Mouse (Mus musculus) thymus, postnatal 4 days (tissue): Measurements from ENCODE around the gene Arpc3.
"Not testable (repeated sequence)": the region's sequence is repeated elsewhere in the genome, so short reads cannot be mapped to it uniquely, and the experiment has no call there.

ENCODE experiments used
- DNase-seq: peaks from one replicate; pipeline ENCODE4 v3.0.0; 2021

The Arpc3 gene

DNA sequence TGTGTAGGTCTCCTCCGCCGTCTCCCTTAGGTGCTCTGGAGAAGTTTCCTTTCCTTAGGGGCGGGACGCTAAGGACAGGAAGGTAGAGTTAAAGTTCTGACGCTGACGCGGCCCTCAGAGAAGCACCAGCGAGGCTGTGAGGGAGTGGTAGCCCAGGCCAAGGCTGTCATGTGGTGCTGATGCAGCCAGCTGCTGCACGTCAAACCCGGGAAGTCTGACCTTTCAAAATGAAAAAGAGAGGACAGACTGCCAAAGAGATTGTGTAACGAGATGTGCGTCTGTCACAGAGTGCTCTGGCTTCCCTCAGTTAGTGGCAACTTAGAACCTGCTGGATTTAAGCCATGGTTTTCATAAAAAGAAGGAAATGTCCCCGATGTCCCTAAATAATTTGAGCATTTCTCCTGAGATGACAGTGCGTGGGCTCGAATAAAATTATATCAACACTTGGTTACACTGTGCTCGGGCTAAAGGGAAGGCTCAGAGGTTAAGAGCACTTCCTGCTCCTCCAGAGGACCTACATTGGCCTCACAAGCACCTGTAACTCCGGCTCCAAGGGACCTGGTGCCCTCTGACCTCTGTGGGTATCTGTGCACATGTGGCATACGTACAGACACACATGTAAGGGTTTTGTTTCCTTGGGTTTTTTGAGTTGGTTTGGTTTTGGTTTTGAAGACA lies 9.1 kb downstream of the Arpc3 start:
- DNase-seq = no peak

DNA sequence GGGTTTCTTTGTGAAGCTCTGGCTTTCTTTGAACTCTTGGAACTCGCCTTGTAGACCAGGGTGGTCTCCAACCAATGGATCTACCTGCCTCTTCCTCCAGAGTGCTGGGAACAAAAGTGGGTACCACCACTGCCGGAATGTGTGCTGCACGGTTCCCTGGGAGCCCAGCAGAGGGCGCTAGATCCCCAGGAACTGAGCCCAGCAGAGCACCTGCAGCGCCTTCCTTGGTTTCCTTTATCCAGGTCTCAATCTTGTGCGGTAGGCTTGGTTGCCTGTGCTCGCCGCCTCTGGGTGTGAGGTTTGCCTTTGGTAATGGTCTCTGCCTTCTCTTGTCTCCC lies 9.6 kb downstream of the Arpc3 start:
- DNase-seq = peak; percentile 89

DNA sequence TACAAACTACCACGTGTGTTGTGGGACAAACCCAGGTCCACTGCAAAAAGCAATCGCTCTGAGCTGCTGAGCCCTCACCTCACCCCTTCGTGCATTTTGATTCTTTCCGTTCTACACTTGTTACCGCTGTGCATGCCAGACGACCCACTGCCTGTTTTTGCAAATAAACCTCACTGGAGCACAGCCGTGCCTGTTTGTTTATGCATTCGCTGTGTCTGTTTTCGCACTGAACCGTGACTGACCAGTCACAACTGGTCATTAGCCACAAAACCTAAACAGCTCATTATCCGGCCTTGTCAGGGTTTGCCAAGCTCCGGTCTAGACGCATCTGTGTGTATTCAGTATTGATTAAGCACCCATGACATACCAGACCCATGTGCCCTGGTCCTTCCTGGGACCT lies 10.5 kb downstream of the Arpc3 start:
- no peak for DNase-seq

DNA sequence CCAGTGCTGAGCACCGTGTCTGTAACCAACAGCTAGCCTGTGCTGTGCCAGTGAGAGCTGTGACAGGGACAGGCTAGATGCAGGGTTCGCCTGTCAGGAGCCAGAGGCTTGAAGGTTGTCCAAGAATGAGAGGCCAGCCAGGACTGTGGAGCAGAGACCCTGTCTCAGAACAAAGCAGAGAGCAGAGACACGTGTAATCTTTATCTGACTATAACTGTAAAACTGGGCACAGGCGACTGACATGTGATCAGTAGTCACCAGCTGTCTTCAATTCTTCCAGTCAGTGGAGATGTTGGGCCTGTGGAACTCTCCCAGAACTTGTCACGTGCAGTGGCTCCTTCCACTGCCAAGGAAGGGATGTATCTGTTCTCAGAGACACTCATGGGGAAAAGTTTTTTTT lies 11.1 kb downstream of the Arpc3 start:
- no peak for DNase-seq

DNA sequence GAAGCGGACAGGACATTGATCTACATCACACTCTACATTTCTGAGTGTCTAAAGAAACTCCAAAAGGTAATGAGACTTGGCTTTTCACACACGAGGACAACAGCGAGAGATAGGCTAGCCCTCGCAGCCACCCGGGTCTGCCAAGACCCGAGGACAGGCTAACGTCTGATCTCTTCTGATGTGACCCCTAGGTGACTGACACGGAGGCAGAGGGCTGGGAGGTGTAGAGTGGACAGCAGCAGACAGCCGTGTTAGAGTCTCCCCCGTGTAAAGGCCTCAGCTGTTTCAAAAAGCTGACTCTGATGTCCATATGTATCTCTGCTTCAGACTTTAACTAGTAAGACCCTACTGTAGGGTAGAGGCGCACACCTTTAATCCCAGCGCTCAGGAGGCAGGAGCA lies 11.7 kb downstream of the Arpc3 start:
- no peak for DNase-seq

GRCm38 (mm10) chr5:122405537-122405936 lies 13.9 kb downstream of the Arpc3 start:
- no peak for DNase-seq

DNA sequence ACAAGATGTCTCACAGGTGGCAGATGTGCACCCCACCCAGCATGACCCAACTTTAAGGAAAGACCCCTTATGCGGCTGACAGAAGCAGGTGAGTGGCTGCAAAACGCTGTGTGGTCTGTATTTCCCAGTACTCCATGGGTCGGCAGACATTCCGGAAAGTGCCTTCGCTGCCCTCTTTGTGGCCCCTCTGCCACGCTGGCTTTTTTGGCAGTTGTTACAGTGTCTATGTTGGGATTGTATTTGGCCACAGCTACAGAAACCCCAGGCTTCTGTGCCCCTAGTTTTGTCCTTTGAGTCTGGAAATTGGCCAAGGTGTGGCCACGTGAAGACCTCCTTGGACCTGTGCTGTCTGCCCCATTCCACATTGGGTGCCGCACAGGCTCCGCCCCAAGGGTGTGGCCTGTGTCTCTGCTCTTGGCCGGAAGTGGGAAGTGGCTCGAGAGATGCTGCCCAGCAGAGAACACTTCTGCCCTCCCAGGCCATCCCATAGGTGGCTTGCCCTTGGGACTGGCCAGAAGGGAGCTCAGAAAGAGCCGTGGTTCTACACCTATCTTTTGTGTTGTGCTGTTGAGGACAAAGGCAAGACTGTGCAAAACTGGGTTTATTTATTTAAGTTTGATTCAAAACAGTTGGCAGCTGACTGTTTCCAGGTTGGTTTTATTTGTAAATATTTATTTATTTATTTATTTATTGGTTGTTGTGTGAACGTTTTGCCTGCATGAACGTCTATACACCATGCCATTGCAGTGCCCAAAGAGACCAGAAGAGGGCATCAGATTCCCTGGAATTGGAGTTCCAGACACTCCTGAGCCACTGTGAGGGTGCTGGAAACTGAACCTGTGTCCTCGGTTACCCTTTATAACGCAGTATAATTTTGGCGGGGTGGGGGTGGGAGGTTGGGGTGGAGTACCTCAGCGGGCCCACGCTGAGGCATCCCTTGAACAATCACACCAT lies 18.3 kb downstream of the Arpc3 start:
- peak; percentile 50 for DNase-seq

DNA sequence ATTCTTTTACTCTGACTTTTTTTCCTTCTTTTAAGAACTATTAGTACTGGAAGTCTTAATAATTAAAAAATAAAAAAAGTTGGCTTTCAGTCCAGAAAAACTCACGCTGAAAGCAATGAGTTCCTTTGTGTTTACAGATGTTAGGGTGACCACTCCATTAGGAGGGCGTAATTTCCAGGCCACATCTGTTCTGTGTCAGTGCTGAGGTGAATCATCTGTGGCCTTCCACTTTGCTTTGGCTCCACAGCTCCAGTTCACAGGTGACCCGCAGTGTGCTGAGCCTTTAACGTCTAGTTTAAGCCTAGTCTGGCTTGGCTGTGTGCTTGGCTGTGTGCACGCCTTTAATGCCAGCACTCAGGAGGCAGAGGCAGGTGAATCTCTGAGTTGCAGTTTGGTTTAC lies 20.2 kb downstream of the Arpc3 start:
- no peak for DNase-seq

- DNase-seq = no peak
Observed at GRCm38 (mm10) chr5:122412826-122413225, 21.1 kb downstream of the Arpc3 start.

- no peak for DNase-seq
Observed at GRCm38 (mm10) chr5:122414351-122414750, 22.7 kb downstream of the Arpc3 start.

DNA sequence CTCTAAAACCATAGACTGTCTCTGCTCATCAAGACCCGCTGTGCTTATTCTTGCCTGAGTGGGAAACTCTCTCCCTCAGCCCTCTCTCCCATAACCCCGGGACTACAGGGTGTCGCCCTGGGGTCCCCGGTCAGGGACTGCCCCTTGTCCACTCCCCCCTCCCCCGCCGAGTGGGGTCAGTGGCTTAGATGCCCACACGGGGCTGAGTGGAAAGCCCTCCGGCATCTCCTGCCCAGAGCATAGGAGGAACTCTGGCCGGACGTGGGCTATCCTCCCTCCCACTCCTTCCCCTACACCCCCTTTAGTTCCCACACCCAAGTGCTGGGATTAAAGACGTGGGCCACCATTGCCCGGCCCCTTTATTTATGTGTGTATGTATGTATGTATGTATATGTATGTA lies 23.8 kb downstream of the Arpc3 start:
- DNase-seq = no peak

GRCm38 (mm10) chr5:122420676-122421075 lies 29.0 kb downstream of the Arpc3 start:
- DNase-seq = not testable (repeated sequence)

DNA sequence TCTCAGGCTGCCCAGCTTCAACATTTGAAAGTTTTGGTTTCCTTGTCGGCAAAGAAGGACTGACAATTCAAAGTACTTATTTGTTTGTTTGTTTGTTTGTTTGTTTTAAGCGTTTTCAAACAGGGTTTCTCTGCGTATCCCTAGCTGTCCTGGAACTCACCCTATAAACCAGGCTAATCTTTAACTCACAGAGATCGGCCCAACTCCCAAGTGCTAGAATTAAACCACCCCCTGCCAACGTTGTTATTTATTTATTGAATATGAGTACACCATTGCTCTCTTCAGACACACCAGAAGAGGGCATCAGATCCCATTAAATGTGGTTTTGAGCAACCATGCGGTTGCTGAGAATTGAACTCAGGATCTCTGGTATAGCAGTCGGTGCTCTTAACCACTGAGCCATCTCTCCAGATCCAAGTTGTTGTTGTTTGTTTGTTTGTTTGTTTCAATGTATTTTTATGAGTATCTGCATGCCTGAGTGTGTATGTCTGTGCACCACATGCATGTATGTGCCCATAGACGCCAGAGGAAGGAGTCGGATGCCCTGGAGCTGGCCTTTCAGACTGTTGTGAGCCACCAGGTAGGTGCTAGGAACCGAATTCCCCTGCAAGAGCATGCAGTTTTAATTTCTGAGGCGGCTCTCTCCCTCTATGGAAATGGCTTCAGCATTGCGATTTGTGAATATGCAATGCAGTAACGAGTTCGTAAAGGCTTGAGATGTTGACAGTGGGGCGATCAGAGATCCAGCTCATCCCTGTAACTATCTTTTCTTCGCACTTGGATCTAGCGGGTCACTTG lies 29.8 kb downstream of the Arpc3 start, which contains the start of gene Anapc7:
Gene Anapc7 (plus strand): TSS at position 423 of the 798 bp plus-strand sequence.
- DNase-seq = peak; percentile 17

DNA sequence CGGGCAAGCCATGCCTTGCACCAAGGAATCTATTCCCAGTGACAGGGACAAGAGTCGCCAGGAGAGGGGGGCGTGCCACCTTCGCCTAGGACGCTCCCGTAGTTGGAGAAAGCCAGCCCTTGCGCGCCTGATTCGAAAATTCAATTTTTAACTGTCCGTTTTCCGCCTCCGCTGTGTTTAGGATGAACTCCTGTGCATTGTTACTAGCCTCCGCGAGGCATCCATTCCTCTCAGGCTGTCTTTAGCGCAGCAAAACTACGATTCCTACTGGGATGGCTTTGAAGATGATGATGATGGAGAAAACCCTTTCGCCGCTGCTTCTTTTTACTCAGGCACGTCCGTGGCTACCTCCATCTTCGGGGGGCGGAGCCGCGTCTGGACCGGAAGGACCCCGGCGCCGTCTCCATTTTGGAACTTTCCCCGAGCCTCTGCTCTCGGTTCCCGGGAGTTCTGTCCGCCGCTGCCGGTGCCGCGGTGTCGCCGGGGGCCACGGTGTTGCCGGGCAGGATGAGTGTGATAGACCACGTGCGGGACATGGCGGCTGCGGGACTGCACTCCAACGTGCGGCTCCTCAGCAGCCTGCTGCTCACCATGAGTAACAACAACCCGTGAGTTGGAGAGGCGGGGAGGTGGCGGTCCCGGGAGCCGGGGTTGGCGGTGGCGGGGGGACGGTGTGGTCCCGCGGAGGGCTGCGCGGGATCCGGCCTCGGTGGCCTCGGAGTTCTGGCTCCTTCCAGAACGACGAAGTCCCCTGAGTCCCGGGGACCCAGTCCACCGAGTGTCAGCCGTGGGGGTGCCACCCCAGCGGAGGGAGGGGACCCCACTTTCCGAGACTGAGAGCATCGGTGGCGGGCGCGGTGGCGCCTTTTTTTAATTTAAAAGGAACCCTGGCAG lies 30.6 kb downstream of the Arpc3 start:
- peak; percentile 94 for DNase-seq

- DNase-seq = no peak
Observed at GRCm38 (mm10) chr5:122423083-122423482, 31.4 kb downstream of the Arpc3 start.

DNA sequence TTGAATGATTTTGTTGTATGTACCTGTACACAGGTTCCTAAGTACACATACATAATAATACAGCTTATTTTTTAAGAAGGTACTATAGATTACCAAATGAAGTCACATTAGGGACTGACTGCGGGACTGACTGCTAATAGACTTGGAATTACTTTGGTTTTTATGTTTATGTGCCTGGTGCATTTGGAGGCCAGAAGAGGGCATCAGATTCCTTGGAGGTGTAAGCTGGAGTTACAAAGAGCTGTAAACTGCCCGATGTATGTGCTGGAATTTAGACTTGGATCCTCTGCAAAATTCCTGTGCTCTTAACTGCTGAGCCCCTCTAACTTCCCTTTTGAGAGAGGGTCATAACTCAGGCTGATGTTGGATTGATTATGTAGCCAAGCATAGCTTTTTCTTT lies 33.9 kb downstream of the Arpc3 start:
- DNase-seq = no peak

GRCm38 (mm10) chr5:122430036-122430775 lies 38.5 kb downstream of the Arpc3 start:
- DNase-seq = no peak

DNA sequence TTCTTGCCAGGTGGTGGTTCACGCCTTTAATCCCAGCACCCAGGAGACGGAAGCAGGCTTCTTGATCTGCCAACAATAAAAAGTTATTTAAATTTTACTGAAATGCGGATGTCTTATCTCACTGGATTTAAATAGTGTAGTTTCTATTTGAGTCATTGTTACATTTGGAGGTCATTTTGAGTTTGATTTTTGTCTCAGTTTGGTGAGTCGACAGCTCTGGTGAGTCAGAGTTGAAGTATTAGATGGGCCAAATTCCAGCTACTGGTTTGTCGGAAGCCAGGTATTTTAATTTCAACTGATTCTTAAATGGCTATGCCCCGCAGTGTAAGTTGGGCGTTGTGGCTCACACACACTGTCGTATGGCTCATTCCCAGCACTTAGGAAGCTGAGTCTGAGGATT lies 39.5 kb downstream of the Arpc3 start:
- DNase-seq = no peak

GRCm38 (mm10) chr5:122434541-122434940 lies 42.9 kb downstream of the Arpc3 start:
- peak; percentile 41 for DNase-seq

- no peak for DNase-seq
Observed at GRCm38 (mm10) chr5:122439400-122440094, 47.9 kb downstream of the Arpc3 start.

DNA sequence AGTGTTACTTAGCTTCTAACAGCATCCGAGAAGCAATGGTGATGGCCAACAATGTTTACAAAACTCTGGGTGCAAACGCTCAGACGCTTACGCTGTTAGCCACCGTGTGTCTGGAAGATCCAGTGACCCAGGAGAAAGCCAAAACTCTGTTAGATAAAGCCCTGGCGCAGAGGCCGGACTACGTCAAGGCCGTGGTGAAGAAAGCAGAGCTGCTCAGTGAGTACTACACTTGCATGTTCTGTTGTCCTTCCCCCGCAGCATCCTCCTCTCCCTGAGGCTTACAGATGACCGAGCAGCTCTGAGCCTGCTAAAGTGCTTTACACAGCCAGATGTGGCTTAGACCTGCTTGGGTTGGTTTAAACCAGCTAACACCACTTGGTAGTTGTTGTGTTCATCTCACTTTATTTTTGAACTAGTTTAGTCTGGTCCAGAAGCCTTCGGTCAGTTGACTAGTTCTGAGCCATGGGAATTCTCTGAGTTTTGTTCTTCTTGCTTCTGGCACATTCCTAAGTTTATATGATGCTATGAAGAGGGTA lies 48.5 kb downstream of the Arpc3 start:
- no peak for DNase-seq
